Mouse (Mus musculus) stomach, embryonic 16.5 days (tissue): ENCODE results near the gene Dpy19l1. TPM values are rescaled to one million over a fixed set of nuclear protein-coding genes. Genes with fewer than 3 reads are reported as not detected.
A peak's percentile ranks its signal among the peaks of the same experiment; 100 is the strongest.

ENCODE experiments used
- ATAC-seq: fragments of 200-750 bp; cut with Nextera tagmentation; 2 replicates; pipeline ENCODE4 v1.8.0; 2017; ENCODE audit warnings: moderate number of reproducible peaks, moderate TSS enrichment; ENCODE audit not compliant: insufficient read depth, low FRiP score
- H3K27ac ChIP-seq: fragments of 300-500 bp; sonication (generic); 2 replicates; pipeline ENCODE4 v1.5.1; 2014; ENCODE audit warnings: low read length
- H3K27me3 ChIP-seq: fragments of 300-500 bp; sonication (generic); 2 replicates; pipeline ENCODE4 v1.6.1; 2014; ENCODE audit warnings: low read length, control low read depth, mixed read lengths; ENCODE audit not compliant: control insufficient read depth, insufficient read depth
- H3K36me3 ChIP-seq: fragments of 300-500 bp; sonication (generic); 2 replicates; pipeline ENCODE4 v1.6.1; 2014; ENCODE audit warnings: low read length; ENCODE audit not compliant: control insufficient read depth, insufficient read depth
- H3K4me1 ChIP-seq: fragments of 300-500 bp; sonication (generic); 2 replicates; pipeline ENCODE4 v1.6.1; 2014; ENCODE audit warnings: low read length, control low read depth, mixed read lengths; ENCODE audit not compliant: control insufficient read depth, insufficient read depth
- H3K4me2 ChIP-seq: fragments of 300-500 bp; sonication (generic); 2 replicates; pipeline ENCODE4 v1.6.1; 2014; ENCODE audit warnings: low read depth, low read length, mixed read lengths
- H3K4me3 ChIP-seq: fragments of 300-500 bp; sonication (generic); replicated peaks from 2 replicates; pipeline ENCODE4 v1.5.1; 2014; ENCODE audit warnings: mild to moderate bottlenecking, low read length
- H3K9ac ChIP-seq: fragments of 300-500 bp; sonication (generic); 2 replicates; pipeline ENCODE4 v1.6.1; 2014; ENCODE audit warnings: low read length
- H3K9me3 ChIP-seq: fragments of 300-500 bp; sonication (generic); replicated peaks from 2 replicates; pipeline ENCODE4 v1.6.1; 2016; ENCODE audit warnings: low read length, control low read depth; ENCODE audit not compliant: control insufficient read depth
- WGBS: fragments of 180-500 bp; shearing (Covaris S2); extraction: QIAGEN DNeasy Blood & Tissue Kit; methylation state at CpG from one replicate; pipeline ENCODE4 v1.1.7; 2014; 5-methylcytosine and 5-hydroxymethylcytosine counted together
- polyA plus RNA-seq: library from polyadenylated mRNA; unstranded; fragments of >200 nt; fragmentation: Nextera tagmentation; extraction: Ambion mirVana; gene quantifications from 2 replicates; pipeline ENCODE4 v1.2.1, GENCODE M21; 2015

Dpy19l1 gene
- polyA plus RNA-seq: 6.4 TPM in 2 replicates

GRCm38 (mm10) chr9:24503067-24503857, at the start of gene Dpy19l1:
Dpy19l1 (minus strand) TSS chr9:24503140.
- peak; percentile 96 for ATAC-seq
- peaks cover 10% of the 10 kb centered on the region; the same call in 1 of the 2 replicates for H3K4me1 ChIP-seq
- WGBS: under 1% methylated on average over 97 of the region's 99 CpGs
- peak within 1 kb of the TSS; percentile 87 for H3K9ac ChIP-seq
- peak within 1 kb of the TSS; percentile 87 for H3K27ac ChIP-seq
- 0 out of 2 replicates have a peak, but pooled peaks cover 6% of the 10 kb centered on the region for H3K9me3 ChIP-seq
- H3K4me2 ChIP-seq: peak within 1 kb of the TSS; percentile 83
- H3K36me3 ChIP-seq: no peaks in the 10 kb centered on the region
- H3K27me3 ChIP-seq: no peaks in the 10 kb centered on the region
- peak within 1 kb of the TSS; percentile 77 for H3K4me3 ChIP-seq

GRCm38 (mm10) chr9:24538159-24538558, 35.2 kb upstream of the Dpy19l1 start:
- Histone ChIP-seq H3K27ac (no peak overlapping the region), H3K9me3 (no peaks in the 10 kb centered on the region), H3K4me3 (no peak overlapping the region), H3K9ac (no peak overlapping the region), H3K27me3 (no peaks in the 10 kb centered on the region), H3K36me3 (no peaks in the 10 kb centered on the region), H3K4me2 (no peak overlapping the region), H3K4me1 (no peaks in the 10 kb centered on the region)
- ATAC-seq: no peak
- 33% methylated on average over 2 of the region's 2 CpGs for WGBS

- Histone ChIP-seq H3K4me2 (no peak overlapping the region), H3K36me3 (no peaks in the 10 kb centered on the region), H3K9ac (no peak overlapping the region), H3K4me1 (no peaks in the 10 kb centered on the region), H3K27ac (no peak overlapping the region), H3K9me3 (no peaks in the 10 kb centered on the region), H3K4me3 (no peak overlapping the region), H3K27me3 (no peaks in the 10 kb centered on the region)
- ATAC-seq: no peak; the same call in 1 of the 2 replicates
- 62% methylated on average over 10 of the region's 10 CpGs for WGBS
Measured at GRCm38 (mm10) chr9:24516575-24517139, 13.7 kb upstream of the Dpy19l1 start.

GRCm38 (mm10) chr9:24514078-24514469, 11.1 kb upstream of the Dpy19l1 start:
- Histone ChIP-seq H3K27me3 (no peaks in the 10 kb centered on the region), H3K9ac (no peak overlapping the region), H3K36me3 (no peaks in the 10 kb centered on the region), H3K27ac (no peak overlapping the region), H3K4me2 (no peak overlapping the region), H3K4me3 (no peak overlapping the region), H3K4me1 (no peaks in the 10 kb centered on the region), H3K9me3 (no peaks in the 10 kb centered on the region)
- WGBS: 69% methylated on average over 5 of the region's 5 CpGs
- ATAC-seq: no peak

- 62% methylated on average over 9 of the region's 9 CpGs for WGBS
- Histone ChIP-seq H3K4me1 (no peaks in the 10 kb centered on the region), H3K4me2 (no peak overlapping the region), H3K27ac (no peak overlapping the region), H3K27me3 (no peaks in the 10 kb centered on the region), H3K9ac (no peak overlapping the region), H3K36me3 (no peaks in the 10 kb centered on the region), H3K9me3 (no peaks in the 10 kb centered on the region), H3K4me3 (no peak overlapping the region)
- ATAC-seq: no peak
Measured at GRCm38 (mm10) chr9:24513290-24514077, 10.5 kb upstream of the Dpy19l1 start.

- Histone ChIP-seq H3K4me3 (no peak overlapping the region), H3K36me3 (no peaks in the 10 kb centered on the region), H3K27ac (no peak overlapping the region), H3K4me1 (no peaks in the 10 kb centered on the region), H3K27me3 (no peaks in the 10 kb centered on the region), H3K4me2 (no peak overlapping the region), H3K9me3 (0 out of 2 replicates have a peak, but pooled peaks cover 4% of the 10 kb centered on the region), H3K9ac (no peak overlapping the region)
- WGBS: 84% methylated on average over 5 of the region's 5 CpGs
- ATAC-seq: no peak
Measured at GRCm38 (mm10) chr9:24512121-24512539, 9.2 kb upstream of the Dpy19l1 start.

- Histone ChIP-seq H3K27ac (no peak overlapping the region), H3K9me3 (0 out of 2 replicates have a peak, but pooled peaks cover 4% of the 10 kb centered on the region), H3K36me3 (no peaks in the 10 kb centered on the region), H3K4me1 (no peaks in the 10 kb centered on the region), H3K4me3 (no peak overlapping the region), H3K4me2 (no peak overlapping the region), H3K9ac (no peak overlapping the region), H3K27me3 (no peaks in the 10 kb centered on the region)
- 79% methylated on average over 4 of the region's 4 CpGs for WGBS
- ATAC-seq: no peak
Measured at GRCm38 (mm10) chr9:24511371-24512120, 8.6 kb upstream of the Dpy19l1 start.

DNA sequence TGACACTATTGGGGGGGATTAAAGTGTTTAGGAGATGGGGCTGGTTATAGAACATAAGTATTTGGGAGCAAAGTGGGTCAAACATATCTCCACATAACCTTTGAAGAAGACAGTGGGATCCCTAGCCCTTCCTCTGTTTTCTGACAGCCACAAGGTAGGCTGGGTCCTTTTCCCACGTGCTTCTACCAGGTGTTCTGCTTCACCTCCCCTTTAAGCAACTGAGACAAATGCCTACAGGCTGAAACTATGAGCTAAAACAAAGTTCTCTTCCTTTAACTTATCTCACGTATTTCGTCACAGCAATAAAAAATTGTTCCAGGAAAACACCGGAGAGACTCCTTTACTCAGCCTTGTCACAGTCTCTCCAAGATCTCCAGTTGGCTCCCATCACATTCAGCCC, 5.9 kb upstream of the Dpy19l1 start:
- Histone ChIP-seq H3K4me1 (no peaks in the 10 kb centered on the region), H3K36me3 (no peaks in the 10 kb centered on the region), H3K9ac (no peak overlapping the region), H3K4me3 (no peak overlapping the region), H3K4me2 (no peak overlapping the region), H3K27ac (no peak overlapping the region), H3K9me3 (0 out of 2 replicates have a peak, but pooled peaks cover 4% of the 10 kb centered on the region), H3K27me3 (no peaks in the 10 kb centered on the region)
- no peak for ATAC-seq
- 78% methylated on average over 4 of the region's 4 CpGs for WGBS
